ENCODE assay signal across 20 mouse cellular contexts in the genomic region with DNA sequence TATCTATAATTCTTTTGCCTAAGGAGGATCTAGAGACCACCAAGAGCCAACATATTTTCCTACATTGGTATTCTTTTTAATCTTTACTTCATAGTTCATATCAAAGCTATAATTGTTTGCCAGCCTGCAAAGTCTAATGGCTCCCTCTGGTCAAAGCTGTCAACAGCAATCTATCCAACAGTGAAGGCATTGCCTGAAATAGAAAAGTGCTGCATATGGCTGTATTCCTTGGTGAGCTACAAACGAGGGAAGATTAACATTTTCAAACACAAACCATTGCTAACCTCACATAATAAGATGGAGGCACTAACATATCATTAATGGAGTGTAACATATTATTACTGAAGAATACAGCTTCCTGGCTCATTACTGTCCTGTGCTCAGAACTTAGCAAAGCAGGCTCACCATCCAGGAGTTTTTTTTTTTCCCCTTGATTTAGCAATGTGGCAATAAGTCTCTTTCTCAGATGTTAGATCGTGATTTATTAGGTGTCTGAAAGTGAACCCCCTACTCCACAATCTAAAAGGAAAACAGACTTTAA.
DNase-seq lines count a peak whose midpoint lies in the region; ATAC-seq lines count a peak whose summit lies in the region.
"Had no signal": no experiment of that assay in that cellular context is flagged by ENCODE, and none has a peak within 500 bp of the region (broad histone marks: within the 10 kb centered on the region; RNA-seq: fewer than 3 reads in every experiment).

No protein-coding gene starts in this region.

- H3K27ac ChIP-seq in midbrain, embryonic 15.5 days, result no peak overlapping the region
- no peak overlapping the region for H3K27ac ChIP-seq in midbrain, embryonic 13.5 days
- H3K27ac ChIP-seq in limb, embryonic 10.5 days, result no peak overlapping the region
- H3K27ac ChIP-seq in intestine, embryonic 16.5 days (ENCODE audit: low read length), result no peak overlapping the region
- H3K27ac ChIP-seq: hindbrain, embryonic 10.5 days; kidney, postnatal 0 days; left cerebral cortex, adult 2 months; macrophage; midbrain, embryonic 12.5 days had no signal

- peak; percentile 2 to 3 for DNase-seq in cerebellum, postnatal 10 days
- DNase-seq in cerebellum, adult 11-12 months, result no peak
- peak; percentile 46 for DNase-seq in limb, embryonic 10.5 days (ENCODE audit: low spot score)
- peak; percentile 10 for DNase-seq in retina, postnatal 1 day
- DNase-seq in adrenal gland, adult 2 months, result no peak
- DNase-seq: adrenal gland, postnatal 36 days; gastrocnemius, postnatal 14 days; heart, adult 11 months; kidney, adult 18-20 months; right cerebral cortex, postnatal 25 days; spleen, adult 18-20 months had no signal

- 46% methylated on average over 2 of the region's 2 CpGs for WGBS in midbrain, embryonic 15.5 days
- 66% methylated on average over 2 of the region's 2 CpGs for WGBS in midbrain, embryonic 13.5 days
- WGBS in limb, embryonic 10.5 days, result 35% methylated on average over 2 of the region's 2 CpGs
- 68% methylated on average over 2 of the region's 2 CpGs for WGBS in intestine, embryonic 16.5 days

- peak; percentile 65 for ATAC-seq in midbrain, embryonic 15.5 days (replicated peaks)
- ATAC-seq in midbrain, embryonic 13.5 days, result no peak
- ATAC-seq in intestine, embryonic 16.5 days, result no peak

- no peak overlapping the region for H3K4me2 ChIP-seq in midbrain, embryonic 15.5 days
- no peak overlapping the region for H3K4me2 ChIP-seq in midbrain, embryonic 13.5 days (replicated peaks)
- no peak overlapping the region for H3K4me2 ChIP-seq in intestine, embryonic 16.5 days (ENCODE audit: low read depth, low read length)
- H3K4me2 ChIP-seq: heart, embryonic 11.5 days; midbrain, embryonic 12.5 days had no signal

- no peaks in the 10 kb centered on the region for H3K27me3 ChIP-seq in midbrain, embryonic 15.5 days (replicated peaks)
- no peaks in the 10 kb centered on the region for H3K27me3 ChIP-seq in midbrain, embryonic 13.5 days
- H3K27me3 ChIP-seq in limb, embryonic 10.5 days (ENCODE audit: low read depth, poor library complexity, severe bottlenecking), result no peaks in the 10 kb centered on the region
- H3K27me3 ChIP-seq in intestine, embryonic 16.5 days (replicated peaks; ENCODE audit: control insufficient read depth, insufficient read depth, low read length), result no peaks in the 10 kb centered on the region
- H3K27me3 ChIP-seq: midbrain, embryonic 12.5 days had no signal

- H3K36me3 ChIP-seq in midbrain, embryonic 15.5 days (replicated peaks), result no peaks in the 10 kb centered on the region
- no peaks in the 10 kb centered on the region for H3K36me3 ChIP-seq in midbrain, embryonic 13.5 days
- no peaks in the 10 kb centered on the region for H3K36me3 ChIP-seq in limb, embryonic 10.5 days
- H3K36me3 ChIP-seq in intestine, embryonic 16.5 days (ENCODE audit: control insufficient read depth, insufficient read depth, low read length), result no peaks in the 10 kb centered on the region
- H3K36me3 ChIP-seq: hindbrain, embryonic 10.5 days; midbrain, embryonic 12.5 days had no signal

- H3K4me3 ChIP-seq in midbrain, embryonic 15.5 days, result no peak overlapping the region
- H3K4me3 ChIP-seq in midbrain, embryonic 13.5 days (replicated peaks), result no peak overlapping the region
- no peak overlapping the region for H3K4me3 ChIP-seq in limb, embryonic 10.5 days
- no peak overlapping the region for H3K4me3 ChIP-seq in intestine, embryonic 16.5 days (ENCODE audit: low read length)
- H3K4me3 ChIP-seq: hindbrain, embryonic 10.5 days; left cerebral cortex, adult 2 months; midbrain, embryonic 12.5 days had no signal

- no peaks in the 10 kb centered on the region for H3K9me3 ChIP-seq in midbrain, embryonic 15.5 days
- H3K9me3 ChIP-seq in midbrain, embryonic 13.5 days, result no peaks in the 10 kb centered on the region
- no peaks in the 10 kb centered on the region for H3K9me3 ChIP-seq in limb, embryonic 10.5 days (replicated peaks)
- H3K9me3 ChIP-seq in intestine, embryonic 16.5 days (ENCODE audit: control insufficient read depth, low read length), result no peaks in the 10 kb centered on the region
- H3K9me3 ChIP-seq: hindbrain, embryonic 10.5 days; midbrain, embryonic 12.5 days had no signal

- H3K4me1 ChIP-seq in midbrain, embryonic 15.5 days, result no peaks in the 10 kb centered on the region
- H3K4me1 ChIP-seq in midbrain, embryonic 13.5 days (replicated peaks), result no peaks in the 10 kb centered on the region
- peaks cover 20% of the 10 kb centered on the region for H3K4me1 ChIP-seq in limb, embryonic 10.5 days
- H3K4me1 ChIP-seq in intestine, embryonic 16.5 days (ENCODE audit: control insufficient read depth, insufficient read depth, low read length), result no peaks in the 10 kb centered on the region
- H3K4me1 ChIP-seq: hindbrain, embryonic 10.5 days; midbrain, embryonic 12.5 days had no signal

- H3K9ac ChIP-seq in midbrain, embryonic 15.5 days, result no peak overlapping the region
- H3K9ac ChIP-seq in midbrain, embryonic 13.5 days (replicated peaks), result no peak overlapping the region
- H3K9ac ChIP-seq in intestine, embryonic 16.5 days (ENCODE audit: low read depth, low read length), result no peak overlapping the region
- H3K9ac ChIP-seq: midbrain, embryonic 12.5 days had no signal

Comparison
In these comparisons a context has a peak if more than half of its experiments do, and no peak if none do; other contexts are left out.
1. DNase-seq: peak in cerebellum, postnatal 10 days (2 of 2), limb, embryonic 10.5 days (single experiment) and retina, postnatal 1 day (single experiment); none in cerebellum, adult 11-12 months (single experiment) and adrenal gland, adult 2 months (single experiment).